Mouse (Mus musculus) forebrain, embryonic 12.5 days (tissue): ENCODE results near the gene Cxcl16. TPM values are rescaled to one million over a fixed set of nuclear protein-coding genes. Genes with fewer than 3 reads are reported as not detected.
"Not testable (repeated sequence)": the region's sequence is repeated elsewhere in the genome, so short reads cannot be mapped to it uniquely, and the experiment has no call there.

Experiments used
- ATAC-seq: fragments of 200-750 bp; cut with Nextera tagmentation; 2 replicates; pipeline ENCODE4 v1.8.0; 2017; ENCODE audit warnings: moderate TSS enrichment; ENCODE audit not compliant: low FRiP score
- H3K27ac ChIP-seq: fragments of 300-500 bp; sonication (generic); 2 replicates; pipeline ENCODE4 v1.5.1; 2016; ENCODE audit warnings: mild to moderate bottlenecking
- H3K27me3 ChIP-seq: fragments of 300-500 bp; sonication (generic); 2 replicates; pipeline ENCODE4 v1.6.1; 2016; ENCODE audit warnings: mild to moderate bottlenecking
- H3K36me3 ChIP-seq: fragments of 300-500 bp; sonication (generic); replicated peaks from 2 replicates; pipeline ENCODE4 v1.6.1; 2016; ENCODE audit warnings: mild to moderate bottlenecking
- H3K4me1 ChIP-seq: fragments of 300-500 bp; sonication (generic); 2 replicates; pipeline ENCODE4 v1.6.1; 2016
- H3K4me2 ChIP-seq: fragments of 300-500 bp; sonication (generic); 2 replicates; pipeline ENCODE4 v1.6.1; 2016; ENCODE audit warnings: mild to moderate bottlenecking, moderate library complexity
- H3K4me3 ChIP-seq: fragments of 300-500 bp; sonication (generic); replicated peaks from 2 replicates; pipeline ENCODE4 v1.5.1; 2016; ENCODE audit warnings: mild to moderate bottlenecking
- H3K9ac ChIP-seq: fragments of 300-500 bp; sonication (generic); 2 replicates; pipeline ENCODE4 v1.6.1; 2016; ENCODE audit warnings: mild to moderate bottlenecking
- H3K9me3 ChIP-seq: fragments of 300-500 bp; sonication (generic); 2 replicates; pipeline ENCODE4 v1.6.1; 2016
- WGBS: fragments of 180-500 bp; shearing (Covaris S2); methylation state at CpG from one replicate; pipeline ENCODE4 v1.1.7; 2016; 5-methylcytosine and 5-hydroxymethylcytosine counted together
- polyA plus RNA-seq: library from polyadenylated mRNA; unstranded; fragments of >200 nt; fragmentation: Nextera tagmentation; extraction: Ambion mirVana; gene quantifications from 2 replicates; pipeline ENCODE4 v1.2.1, GENCODE M21; 2016

The Cxcl16 gene
- polyA plus RNA-seq, 1 experiment from 2014 or later = 1.0 TPM

- not testable (repeated sequence) for H3K4me1 ChIP-seq, H3K27ac ChIP-seq, H3K9ac ChIP-seq, H3K4me3 ChIP-seq, H3K27me3 ChIP-seq, ATAC-seq, H3K36me3 ChIP-seq, H3K9me3 ChIP-seq, H3K4me2 ChIP-seq
- 82% methylated on average over 5 of the region's 5 CpGs for WGBS
Observed at GRCm38 (mm10) chr11:70473291-70473690, 13.5 kb upstream of the Cxcl16 start.

GRCm38 (mm10) chr11:70472716-70473115 is 12.9 kb upstream of the Cxcl16 start:
- no peak for ATAC-seq
- no peak overlapping the region for H3K9ac ChIP-seq

GRCm38 (mm10) chr11:70469764-70470163 is 10.0 kb upstream of the Cxcl16 start:
- no peak for ATAC-seq
- H3K9ac ChIP-seq = no peak overlapping the region
- peaks cover 33% of the 10 kb centered on the region for H3K27me3 ChIP-seq
- H3K27ac ChIP-seq = no peak overlapping the region
- no peak overlapping the region for H3K4me3 ChIP-seq
- no peaks in the 10 kb centered on the region for H3K9me3 ChIP-seq
- peaks cover 12% of the 10 kb centered on the region for H3K4me1 ChIP-seq
- 88% methylated on average over 3 of the region's 3 CpGs for WGBS
- H3K36me3 ChIP-seq = no peaks in the 10 kb centered on the region
- no peak overlapping the region for H3K4me2 ChIP-seq

More at GRCm38 (mm10) chr11:70472716-70473115, 12.9 kb upstream of the Cxcl16 start:
- no peaks in the 10 kb centered on the region for H3K4me1 ChIP-seq
- H3K27ac ChIP-seq = no peak overlapping the region
- no peaks in the 10 kb centered on the region for H3K36me3 ChIP-seq
- H3K4me2 ChIP-seq = no peak overlapping the region
- H3K9me3 ChIP-seq = no peaks in the 10 kb centered on the region
- H3K4me3 ChIP-seq = no peak overlapping the region
- H3K27me3 ChIP-seq = 0 out of 2 replicates have a peak, but pooled peaks cover 3% of the 10 kb centered on the region

- no peak for ATAC-seq
- Histone ChIP-seq H3K4me3 (no peak overlapping the region), H3K4me1 (peaks cover 12% of the 10 kb centered on the region), H3K9ac (no peak overlapping the region), H3K9me3 (no peaks in the 10 kb centered on the region), H3K36me3 (no peaks in the 10 kb centered on the region), H3K27ac (no peak overlapping the region), H3K4me2 (no peak overlapping the region), H3K27me3 (peaks cover 49% of the 10 kb centered on the region)
- WGBS = 92% methylated on average over 5 of the region's 5 CpGs
Observed at GRCm38 (mm10) chr11:70467902-70468619, 8.3 kb upstream of the Cxcl16 start.

GRCm38 (mm10) chr11:70465824-70466223 is 6.0 kb upstream of the Cxcl16 start:
- H3K9me3 ChIP-seq = no peaks in the 10 kb centered on the region
- ATAC-seq = no peak
- H3K9ac ChIP-seq = peak overlapping the region; percentile 36; the same call in 1 of the 2 replicates
- peak overlapping the region; percentile 46 for H3K4me2 ChIP-seq
- H3K27me3 ChIP-seq = peaks cover 65% of the 10 kb centered on the region
- H3K36me3 ChIP-seq = no peaks in the 10 kb centered on the region
- 8% methylated on average over 23 of the region's 23 CpGs for WGBS
- peak overlapping the region; percentile 25 for H3K4me3 ChIP-seq
- H3K4me1 ChIP-seq = peaks cover 12% of the 10 kb centered on the region
- H3K27ac ChIP-seq = no peak overlapping the region

GRCm38 (mm10) chr11:70465211-70465610 is 5.4 kb upstream of the Cxcl16 start:
- H3K27me3 ChIP-seq = peaks cover 71% of the 10 kb centered on the region
- peak overlapping the region; percentile 25 for H3K4me3 ChIP-seq
- peak overlapping the region; percentile 36; the same call in 1 of the 2 replicates for H3K9ac ChIP-seq
- H3K4me2 ChIP-seq = peak overlapping the region; percentile 46
- 23% methylated on average over 16 of the region's 16 CpGs for WGBS
- H3K4me1 ChIP-seq = peaks cover 12% of the 10 kb centered on the region
- no peak overlapping the region for H3K27ac ChIP-seq
- no peaks in the 10 kb centered on the region for H3K9me3 ChIP-seq
- no peak for ATAC-seq
- no peaks in the 10 kb centered on the region for H3K36me3 ChIP-seq

- no peak overlapping the region for H3K27ac ChIP-seq
- no peaks in the 10 kb centered on the region for H3K36me3 ChIP-seq
- no peak overlapping the region for H3K4me3 ChIP-seq
- H3K4me2 ChIP-seq = no peak overlapping the region
- H3K27me3 ChIP-seq = peaks cover 83% of the 10 kb centered on the region
- no peaks in the 10 kb centered on the region for H3K9me3 ChIP-seq
- H3K4me1 ChIP-seq = peaks cover 21% of the 10 kb centered on the region
- no peak overlapping the region for H3K9ac ChIP-seq
- ATAC-seq = no peak
- 77% methylated on average over 5 of the region's 5 CpGs for WGBS
Observed at GRCm38 (mm10) chr11:70463970-70464369, 4.2 kb upstream of the Cxcl16 start.

- Histone ChIP-seq H3K9ac (peak within 1 kb of the TSS; percentile 49), H3K4me1 (peaks cover 13% of the 10 kb centered on the region), H3K27me3 (peaks cover 49% of the 10 kb centered on the region), H3K9me3 (no peaks in the 10 kb centered on the region), H3K36me3 (no peaks in the 10 kb centered on the region), H3K4me3 (peak within 1 kb of the TSS; percentile 40), H3K4me2 (peak within 1 kb of the TSS; percentile 69), H3K27ac (no peak within 1 kb of the TSS)
- ATAC-seq = no peak
- WGBS = 19% methylated on average over 32 of the region's 32 CpGs
Observed at GRCm38 (mm10) chr11:70458688-70459600, 840 bp downstream of the Cxcl16 start, which contains the start of gene Zmynd15. Gene Zmynd15, plus strand, starts transcription at chr11:70459433.

- peaks cover 15% of the 10 kb centered on the region for H3K4me1 ChIP-seq
- peaks cover 3% of the 10 kb centered on the region; the same call in 1 of the 2 replicates for H3K36me3 ChIP-seq
- WGBS = 94% methylated on average over 9 of the region's 9 CpGs
- no peak overlapping the region for H3K4me2 ChIP-seq
- ATAC-seq = no peak
- no peak overlapping the region for H3K9ac ChIP-seq
- H3K27ac ChIP-seq = no peak overlapping the region
- no peak overlapping the region for H3K4me3 ChIP-seq
- peaks cover 1% of the 10 kb centered on the region for H3K27me3 ChIP-seq
- H3K9me3 ChIP-seq = no peaks in the 10 kb centered on the region
Observed at GRCm38 (mm10) chr11:70453261-70454044, 6.3 kb downstream of the Cxcl16 start.

- Histone ChIP-seq H3K9ac (peak within 1 kb of the TSS; percentile 82), H3K27ac (peak within 1 kb of the TSS; percentile 97), H3K27me3 (no peaks in the 10 kb centered on the region), H3K4me1 (peaks cover 15% of the 10 kb centered on the region), H3K9me3 (no peaks in the 10 kb centered on the region), H3K36me3 (peaks cover 3% of the 10 kb centered on the region; the same call in 1 of the 2 replicates), H3K4me2 (peak within 1 kb of the TSS; percentile 64), H3K4me3 (peak within 1 kb of the TSS; percentile 68)
- peak; percentile 97 for ATAC-seq
- WGBS = under 1% methylated on average over 46 of the region's 46 CpGs
Observed at GRCm38 (mm10) chr11:70451797-70452498, 7.8 kb downstream of the Cxcl16 start, which contains the start of gene Med11. Gene Med11, plus strand, starts transcription at chr11:70451919.

GRCm38 (mm10) chr11:70450926-70451325 is 8.9 kb downstream of the Cxcl16 start:
- H3K4me2 ChIP-seq = no peak overlapping the region
- no peaks in the 10 kb centered on the region for H3K9me3 ChIP-seq
- ATAC-seq = no peak
- 80% methylated on average over 2 of the region's 2 CpGs for WGBS
- peaks cover 3% of the 10 kb centered on the region; the same call in 1 of the 2 replicates for H3K36me3 ChIP-seq
- H3K27me3 ChIP-seq = no peaks in the 10 kb centered on the region
- H3K27ac ChIP-seq = no peak overlapping the region
- peaks cover 15% of the 10 kb centered on the region for H3K4me1 ChIP-seq
- no peak overlapping the region for H3K4me3 ChIP-seq
- H3K9ac ChIP-seq = no peak overlapping the region
